Mouse (Mus musculus): Measurements from ENCODE around the gene Uqcc2. TPM values are rescaled to one million over a fixed set of nuclear protein-coding genes. Genes with fewer than 3 reads are reported as not detected.
A peak's percentile ranks its signal among the peaks of the same experiment; 100 is the strongest.

The Uqcc2 gene
- total and polyA plus RNA-seq, 3 experiments = 176 to 329 TPM; not detected in 1

DNA sequence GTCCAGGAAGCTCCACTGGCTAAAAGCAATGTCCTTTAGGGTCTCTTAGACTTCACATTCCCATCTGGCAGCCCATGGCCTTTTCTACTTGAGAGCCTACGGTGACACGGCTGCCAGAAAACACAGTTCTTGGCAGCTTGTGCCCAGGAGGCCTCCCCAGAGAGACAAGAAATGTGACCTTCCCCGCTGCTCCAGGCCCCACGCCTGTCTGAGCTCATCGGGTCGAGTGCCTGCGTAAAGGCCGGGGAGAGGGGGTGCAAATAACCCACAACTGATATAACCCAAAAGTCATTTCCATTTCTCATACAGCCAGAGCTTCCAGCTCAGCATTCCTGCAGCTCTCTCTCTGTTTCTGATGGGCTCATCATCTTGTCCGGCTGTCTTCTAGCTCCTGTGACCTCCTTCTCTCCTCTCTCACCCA lies 20.1 kb upstream of the Uqcc2 start:
- no peaks in the 10 kb centered on the region for H3K79me2 ChIP-seq (ENCODE audit: control insufficient read depth, insufficient read depth, low read length, poor library complexity)
- peak overlapping the region; percentile 18 for H3K9ac ChIP-seq (ENCODE audit: control insufficient read depth, low read depth, low read length, poor library complexity, severe bottlenecking)
- H3K4me1 ChIP-seq (ENCODE audit: control insufficient read depth in 1 of 2, insufficient read depth in 2 of 2, low read length in 2 of 2) = peaks cover 7 to 17% of the 10 kb centered on the region in 2 experiments; a peak in 3 of 4 replicates
- TF ChIP-seq NELFE (IDR thresholded peaks at IDR 0.05; ENCODE audit: low read depth, low read length) = no peak
- no peak for TF ChIP-seq MYB (IDR thresholded peaks at IDR 0.05; ENCODE audit: low read depth, low read length)
- TF ChIP-seq USF1 (IDR thresholded peaks at IDR 0.05; ENCODE audit: low read depth, low read length) = no peak
- TF ChIP-seq MEF2A (IDR thresholded peaks at IDR 0.05; ENCODE audit: extremely low read depth, insufficient replicate concordance, low read depth, low read length, poor library complexity, severe bottlenecking) = no peak
- TF ChIP-seq CTCF (IDR thresholded peaks at IDR 0.05 in 2 of 3, conservative IDR thresholded peaks at IDR 0.05 in 1 of 3; ENCODE audit: control insufficient read depth in 1 of 3, insufficient read depth in 1 of 3, low read depth in 2 of 3, low read length in 3 of 3, poor library complexity in 1 of 3, severe bottlenecking in 1 of 3) = no peak
- no peak for TF ChIP-seq ZC3H11A (IDR thresholded peaks at IDR 0.05; ENCODE audit: low read depth, low read length)
- no peak for TF ChIP-seq POLR2AphosphoS2 (IDR thresholded peaks at IDR 0.05; ENCODE audit: low read length)
- TF ChIP-seq POLR2A (IDR thresholded peaks at IDR 0.05; ENCODE audit: control insufficient read depth in 1 of 2, insufficient read depth in 1 of 2, low read depth in 1 of 2, low read length in 2 of 2, poor library complexity in 1 of 2) = no peak
- no peak for TF ChIP-seq ETS1 (IDR thresholded peaks at IDR 0.05; ENCODE audit: low read depth, low read length)
- no peak for TF ChIP-seq MYC (IDR thresholded peaks at IDR 0.05; ENCODE audit: low read depth, low read length)
- no peak for TF ChIP-seq GATA1 (IDR thresholded peaks at IDR 0.05; ENCODE audit: low read depth, low read length)
- no peak for TF ChIP-seq BHLHE40 (IDR thresholded peaks at IDR 0.05; ENCODE audit: borderline replicate concordance, low read depth, low read length)
- no peak for TF ChIP-seq GABPA (IDR thresholded peaks at IDR 0.05; ENCODE audit: low read depth, low read length)
- TF ChIP-seq TAL1 (IDR thresholded peaks at IDR 0.05; ENCODE audit: low read length) = no peak
- no peak for TF ChIP-seq HCFC1 (IDR thresholded peaks at IDR 0.05; ENCODE audit: low read depth, low read length)
- no peak for TF ChIP-seq MAFK (IDR thresholded peaks at IDR 0.05; ENCODE audit: borderline replicate concordance, low read depth, low read length)
- TF ChIP-seq ZKSCAN1 (IDR thresholded peaks at IDR 0.05; ENCODE audit: low read depth, low read length) = no peak
- TF ChIP-seq TCF12 (IDR thresholded peaks at IDR 0.05; ENCODE audit: low read depth, low read length) = no peak
- no peak for TF ChIP-seq MAZ (IDR thresholded peaks at IDR 0.05; ENCODE audit: low read depth, low read length)
- no peak for TF ChIP-seq TBP (IDR thresholded peaks at IDR 0.05; ENCODE audit: low read depth, low read length)
- H3K4me3 ChIP-seq (ENCODE audit: control insufficient read depth in 1 of 2, insufficient read depth in 1 of 2, low read depth in 2 of 2, low read length in 2 of 2) = no peak overlapping the region
- DNase-seq (ENCODE audit: low read depth, low spot score) = no peak
- no peaks in the 10 kb centered on the region for H3K27me3 ChIP-seq (ENCODE audit: control insufficient read depth in 1 of 2, insufficient read depth in 2 of 2, low read length in 2 of 2)
- H3K36me3 ChIP-seq (ENCODE audit: control insufficient read depth in 1 of 2, insufficient read depth in 2 of 2, low read length in 2 of 2) = peaks cover 0 to 13% of the 10 kb centered on the region in 2 experiments; a peak in 2 of 4 replicates
- no peaks in the 10 kb centered on the region for H3K9me3 ChIP-seq (replicated peaks; ENCODE audit: insufficient read depth, low read length)
- H3K27ac ChIP-seq (ENCODE audit: control insufficient read depth, low read depth, low read length) = peak overlapping the region; percentile 68

All from MEL (cell line).